Mouse (Mus musculus): Measurements from ENCODE around the gene Mrto4.

DNA sequence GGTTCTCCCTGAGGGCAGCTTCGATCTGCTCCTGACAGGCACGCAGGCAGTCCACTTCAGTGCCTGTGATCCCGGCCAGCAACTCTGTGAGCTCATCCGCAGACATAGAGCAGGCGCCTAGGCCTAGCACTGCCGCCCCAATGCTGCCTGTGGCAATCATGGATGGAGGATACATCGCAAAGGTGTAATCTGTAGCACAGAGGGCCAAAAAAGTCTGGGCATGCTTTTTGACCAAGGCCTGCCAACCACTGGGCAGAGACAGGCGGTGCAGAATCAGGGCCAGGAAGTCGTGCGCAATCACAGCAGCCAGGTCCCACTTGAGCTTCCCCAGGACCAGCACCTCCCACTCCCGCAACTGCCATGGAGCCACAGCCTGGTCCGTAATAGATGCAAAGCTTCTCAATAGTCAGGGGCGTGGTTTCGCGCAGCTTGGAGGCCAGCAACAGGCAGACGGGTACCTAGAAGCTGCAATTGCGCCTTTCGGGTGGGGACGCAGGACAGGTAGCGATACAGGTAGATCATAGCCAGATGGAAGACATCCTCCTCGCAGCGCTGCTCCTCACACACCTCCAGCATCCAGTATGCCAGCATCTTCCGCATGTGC is 6.9 kb downstream of the Mrto4 start:
- TF ChIP-seq HCFC1 (IDR thresholded peaks at IDR 0.05; ENCODE audit: borderline replicate concordance, insufficient read depth, low read length) (no peak), MAFK (IDR thresholded peaks at IDR 0.05; ENCODE audit: insufficient read depth, low read depth, low read length) (no peak)

All from ES-E14 (cell line).